Mouse (Mus musculus) c-Kit-positive CD71-positive TER-119-positive erythroid progenitor cells, embryonic 14.5 days (primary cell): Measurements from ENCODE around the gene Ncoa6.
A peak's percentile ranks its signal among the peaks of the same experiment; 100 is the strongest.

Experiments
- DNase-seq: peaks from one replicate; pipeline ENCODE4 v3.0.0-alpha.2; 2013; ENCODE audit warnings: low spot score

The Ncoa6 gene

GRCm38 (mm10) chr2:155436445-155436844 lies 37.2 kb downstream of the Ncoa6 start:
- peak; percentile 32 for DNase-seq

- no peak for DNase-seq
Observed at GRCm38 (mm10) chr2:155420911-155421310, 52.8 kb downstream of the Ncoa6 start.

- no peak for DNase-seq
Observed at GRCm38 (mm10) chr2:155404635-155405034, 69.1 kb downstream of the Ncoa6 start.

GRCm38 (mm10) chr2:155401926-155402325 lies 71.8 kb downstream of the Ncoa6 start:
- no peak for DNase-seq

GRCm38 (mm10) chr2:155400276-155400675 lies 73.4 kb downstream of the Ncoa6 start:
- no peak for DNase-seq

GRCm38 (mm10) chr2:155394586-155394985 lies 79.1 kb downstream of the Ncoa6 start:
- no peak for DNase-seq

- no peak for DNase-seq
Observed at GRCm38 (mm10) chr2:155388573-155388972, 85.1 kb downstream of the Ncoa6 start.

- DNase-seq: no peak
Observed at GRCm38 (mm10) chr2:155387052-155387451, 86.6 kb downstream of the Ncoa6 start.

GRCm38 (mm10) chr2:155386534-155386899 lies 87.2 kb downstream of the Ncoa6 start:
- no peak for DNase-seq

- no peak for DNase-seq
Observed at GRCm38 (mm10) chr2:155385731-155386533, 87.8 kb downstream of the Ncoa6 start.

- peak; percentile 81 for DNase-seq
Observed at GRCm38 (mm10) chr2:155385090-155385489, 88.6 kb downstream of the Ncoa6 start.

- no peak for DNase-seq
Observed at GRCm38 (mm10) chr2:155382791-155383438, 90.8 kb downstream of the Ncoa6 start.

- DNase-seq: no peak
Observed at GRCm38 (mm10) chr2:155382332-155382700, 91.4 kb downstream of the Ncoa6 start.

- DNase-seq: peak; percentile 92
Observed at GRCm38 (mm10) chr2:155381643-155382331, 91.9 kb downstream of the Ncoa6 start.

GRCm38 (mm10) chr2:155381060-155381437 lies 92.6 kb downstream of the Ncoa6 start:
- DNase-seq: no peak

GRCm38 (mm10) chr2:155380261-155381059 lies 93.2 kb downstream of the Ncoa6 start, which contains the start of gene Trp53inp2:
Trp53inp2 (plus strand) TSS chr2:155381059.
- no peak for DNase-seq

GRCm38 (mm10) chr2:155376191-155376590 lies 97.5 kb downstream of the Ncoa6 start:
- DNase-seq: no peak

- DNase-seq: no peak
Observed at GRCm38 (mm10) chr2:155374521-155374920, 99.2 kb downstream of the Ncoa6 start.

- DNase-seq: no peak
Observed at GRCm38 (mm10) chr2:155373886-155374285, 99.8 kb downstream of the Ncoa6 start.

- no peak for DNase-seq
Observed at GRCm38 (mm10) chr2:155373302-155373701, 100.4 kb downstream of the Ncoa6 start.

GRCm38 (mm10) chr2:155372451-155372850 lies 101.2 kb downstream of the Ncoa6 start:
- DNase-seq: no peak

GRCm38 (mm10) chr2:155369333-155369883 lies 104.3 kb downstream of the Ncoa6 start:
- no peak for DNase-seq
